Mouse (Mus musculus) frontal cortex, adult (tissue): ENCODE measurements around the gene Ehd1.
A peak's percentile ranks its signal among the peaks of the same experiment; 100 is the strongest.
"Not testable (repeated sequence)": the region's sequence is repeated elsewhere in the genome, so short reads cannot be mapped to it uniquely, and the experiment has no call there.

Experiments
- ATAC-seq: cut with Nextera tagmentation; 2 replicates; pipeline ENCODE4 v1.9.2; 2017; ENCODE audit warnings: mild to moderate bottlenecking, moderate library complexity, mixed read lengths; ENCODE audit not compliant: low TSS enrichment

The Ehd1 gene

GRCm38 (mm10) chr19:6279481-6280144, 3.1 kb downstream of the Ehd1 start:
- ATAC-seq: no peak

GRCm38 (mm10) chr19:6280554-6280953, 4.0 kb downstream of the Ehd1 start:
- no peak for ATAC-seq

GRCm38 (mm10) chr19:6281122-6282020, 4.8 kb downstream of the Ehd1 start:
- no peak for ATAC-seq

- ATAC-seq: no peak
Observed at GRCm38 (mm10) chr19:6283001-6283400, 6.5 kb downstream of the Ehd1 start.

- no peak for ATAC-seq
Observed at GRCm38 (mm10) chr19:6284502-6284901, 8.0 kb downstream of the Ehd1 start.

- no peak for ATAC-seq
Observed at GRCm38 (mm10) chr19:6285226-6285625, 8.7 kb downstream of the Ehd1 start.

GRCm38 (mm10) chr19:6285632-6286433, 9.3 kb downstream of the Ehd1 start:
- no peak for ATAC-seq

GRCm38 (mm10) chr19:6286434-6287401, 10.2 kb downstream of the Ehd1 start:
- peak; percentile 73; the same call in 1 of the 2 replicates for ATAC-seq

GRCm38 (mm10) chr19:6288236-6288894, 11.8 kb downstream of the Ehd1 start:
- no peak for ATAC-seq

GRCm38 (mm10) chr19:6289696-6290238, 13.2 kb downstream of the Ehd1 start:
- ATAC-seq: no peak

GRCm38 (mm10) chr19:6290720-6291116, 14.2 kb downstream of the Ehd1 start:
- not testable (repeated sequence) for ATAC-seq

GRCm38 (mm10) chr19:6291117-6291781, 14.7 kb downstream of the Ehd1 start:
- no peak for ATAC-seq

GRCm38 (mm10) chr19:6292262-6292661, 15.7 kb downstream of the Ehd1 start:
- ATAC-seq: no peak

- ATAC-seq: no peak
Observed at GRCm38 (mm10) chr19:6294301-6294700, 17.8 kb downstream of the Ehd1 start.

GRCm38 (mm10) chr19:6296551-6297210, 20.2 kb downstream of the Ehd1 start:
- no peak for ATAC-seq

GRCm38 (mm10) chr19:6297641-6298040, 21.1 kb downstream of the Ehd1 start:
- ATAC-seq: no peak

GRCm38 (mm10) chr19:6299003-6299402, 22.5 kb downstream of the Ehd1 start:
- ATAC-seq: no peak

GRCm38 (mm10) chr19:6299450-6300267, 23.1 kb downstream of the Ehd1 start:
- ATAC-seq: no peak
